Mouse (Mus musculus) midbrain, postnatal 0 days (tissue): ENCODE measurements around the gene Ankfy1. TPM values are rescaled to one million over a fixed set of nuclear protein-coding genes. Genes with fewer than 3 reads are reported as not detected.
"Not testable (repeated sequence)": the region's sequence is repeated elsewhere in the genome, so short reads cannot be mapped to it uniquely, and the experiment has no call there.

Experiments
- ATAC-seq: fragments of 200-750 bp; cut with Nextera tagmentation; 2 replicates; pipeline ENCODE4 v1.8.0; 2017; ENCODE audit warnings: moderate number of reproducible peaks, mild to moderate bottlenecking, moderate TSS enrichment, moderate library complexity; ENCODE audit not compliant: low FRiP score
- DNase-seq: peaks from one replicate; pipeline ENCODE4 v3.0.0-alpha.2; 2015; ENCODE audit warnings: low spot score
- H3K27ac ChIP-seq: fragments of 300-500 bp; sonication (generic); 2 replicates; pipeline ENCODE4 v1.5.1; 2014; ENCODE audit warnings: low read depth, mild to moderate bottlenecking, low read length, mixed read lengths
- H3K27me3 ChIP-seq: fragments of 300-500 bp; sonication (generic); 2 replicates; pipeline ENCODE4 v1.6.1; 2014; ENCODE audit warnings: low read length, control low read depth, mixed read lengths; ENCODE audit not compliant: insufficient read depth
- H3K36me3 ChIP-seq: fragments of 300-500 bp; sonication (generic); 2 replicates; pipeline ENCODE4 v1.6.1; 2014; ENCODE audit warnings: low read length, control low read depth, mixed read lengths; ENCODE audit not compliant: insufficient read depth
- H3K4me1 ChIP-seq: fragments of 300-500 bp; sonication (generic); 2 replicates; pipeline ENCODE4 v1.6.1; 2014; ENCODE audit warnings: mild to moderate bottlenecking, control low read depth, antibody characterized with exemption, low read length, mixed read lengths; ENCODE audit not compliant: insufficient read depth
- H3K4me2 ChIP-seq: fragments of 300-500 bp; sonication (generic); 2 replicates; pipeline ENCODE4 v1.6.1; 2014; ENCODE audit warnings: low read depth, mild to moderate bottlenecking, low read length, mixed read lengths; ENCODE audit not compliant: poor library complexity, severe bottlenecking
- H3K4me3 ChIP-seq: fragments of 300-500 bp; sonication (generic); 2 replicates; pipeline ENCODE4 v1.5.1; 2014; ENCODE audit warnings: low read depth, mild to moderate bottlenecking, low read length, moderate library complexity
- H3K9ac ChIP-seq: fragments of 300-500 bp; sonication (generic); replicated peaks from 2 replicates; pipeline ENCODE4 v1.6.1; 2014; ENCODE audit warnings: mild to moderate bottlenecking, low read length, moderate library complexity, mixed read lengths; ENCODE audit not compliant: poor library complexity, severe bottlenecking
- H3K9me3 ChIP-seq: fragments of 300-500 bp; sonication (generic); 2 replicates; pipeline ENCODE4 v1.6.1; 2016; ENCODE audit warnings: low read length, control low read depth
- CTCF ChIP-seq: IDR thresholded peaks from 2 replicates; pipeline ENCODE4 v1.5.1; 2016; ENCODE audit warnings: antibody characterized with exemption, mild to moderate bottlenecking
- WGBS: fragments of 180-500 bp; shearing (Covaris S2); extraction: QIAGEN DNeasy Blood & Tissue Kit; methylation state at CpG from one replicate; pipeline ENCODE4 v1.1.7; 2014; 5-methylcytosine and 5-hydroxymethylcytosine counted together
- polyA plus RNA-seq: library from polyadenylated mRNA; unstranded; fragments of >200 nt; fragmentation: Nextera tagmentation; extraction: Ambion mirVana; gene quantifications from 2 replicates; pipeline ENCODE4 v1.2.1, GENCODE M21; 2015
- total RNA-seq: library from RNA; depleted of rRNA; stranded (reverse); fragments of >200 nt; gene quantifications from 2 replicates; pipeline ENCODE4 v1.2.3, GENCODE M21; 2014

Gene Ankfy1
- total and polyA plus RNA-seq, 2 experiments from 2014 or later = 19.6 to 48.1 TPM

GRCm38 (mm10) chr11:72772611-72773010, 82.8 kb downstream of the Ankfy1 start:
- peaks cover 12% of the 10 kb centered on the region for H3K36me3 ChIP-seq
- H3K4me3 ChIP-seq, H3K27me3 ChIP-seq, H3K27ac ChIP-seq, H3K4me2 ChIP-seq, DNase-seq, H3K9me3 ChIP-seq, H3K4me1 ChIP-seq, ATAC-seq, H3K9ac ChIP-seq: not testable (repeated sequence)
- WGBS = 33% methylated on average over 1 of the region's 1 CpGs
- TF ChIP-seq CTCF = peak; percentile 23

- Histone ChIP-seq H3K4me1 (no peaks in the 10 kb centered on the region), H3K4me3 (no peak overlapping the region), H3K9ac (no peak overlapping the region), H3K36me3 (no peaks in the 10 kb centered on the region; the same call in 1 of the 2 replicates), H3K27ac (no peak overlapping the region), H3K4me2 (no peak overlapping the region), H3K27me3 (no peaks in the 10 kb centered on the region), H3K9me3 (no peaks in the 10 kb centered on the region)
- DNase-seq (no peak), ATAC-seq (no peak)
- no peak for TF ChIP-seq CTCF
These were observed 89.2 kb downstream of the Ankfy1 start for GRCm38 (mm10) chr11:72778957-72779356.

DNA sequence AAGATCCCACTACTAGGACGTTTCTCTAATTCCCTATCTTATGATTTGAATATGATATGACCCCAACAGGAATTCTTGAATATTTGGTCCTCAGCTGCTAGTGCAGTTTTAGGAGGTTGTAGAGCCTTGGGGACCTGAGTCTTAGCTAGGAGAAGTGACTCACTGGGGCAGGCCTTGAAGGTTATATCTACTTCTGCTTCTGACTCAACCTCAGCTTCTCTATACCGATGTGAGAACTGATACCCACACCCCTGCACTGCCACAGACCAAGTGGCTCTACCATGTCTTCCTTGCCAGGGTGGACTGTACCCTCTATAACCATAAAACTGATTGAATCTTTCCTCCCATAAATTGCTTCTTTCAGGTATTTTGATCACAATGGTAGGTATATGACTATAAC, 92.3 kb downstream of the Ankfy1 start:
- Histone ChIP-seq H3K9ac (no peak overlapping the region), H3K4me2 (no peak overlapping the region), H3K27ac (no peak overlapping the region), H3K9me3 (no peaks in the 10 kb centered on the region), H3K4me3 (no peak overlapping the region), H3K4me1 (no peaks in the 10 kb centered on the region), H3K36me3 (no peaks in the 10 kb centered on the region; the same call in 1 of the 2 replicates), H3K27me3 (no peaks in the 10 kb centered on the region)
- DNase-seq = no peak
- no peak for ATAC-seq
- TF ChIP-seq CTCF = no peak
- 72% methylated on average over 2 of the region's 2 CpGs for WGBS

GRCm38 (mm10) chr11:72782503-72782902, 92.7 kb downstream of the Ankfy1 start:
- H3K4me2 ChIP-seq = no peak overlapping the region
- no peaks in the 10 kb centered on the region for H3K9me3 ChIP-seq
- WGBS = 80% methylated on average over 3 of the region's 3 CpGs
- no peak overlapping the region for H3K9ac ChIP-seq
- no peak for TF ChIP-seq CTCF
- DNase-seq (no peak), ATAC-seq (no peak)
- H3K27me3 ChIP-seq = no peaks in the 10 kb centered on the region
- no peak overlapping the region for H3K27ac ChIP-seq
- no peak overlapping the region for H3K4me3 ChIP-seq
- no peaks in the 10 kb centered on the region for H3K4me1 ChIP-seq
- H3K36me3 ChIP-seq = no peaks in the 10 kb centered on the region; the same call in 1 of the 2 replicates

- no peak for DNase-seq
- H3K27me3 ChIP-seq = no peaks in the 10 kb centered on the region
- H3K9ac ChIP-seq = no peak overlapping the region
- H3K4me3 ChIP-seq = no peak overlapping the region
- H3K36me3 ChIP-seq = no peaks in the 10 kb centered on the region
- H3K9me3 ChIP-seq = no peaks in the 10 kb centered on the region
- no peak overlapping the region for H3K4me2 ChIP-seq
- no peak for TF ChIP-seq CTCF
- ATAC-seq = no peak
- H3K27ac ChIP-seq = no peak overlapping the region
- no peaks in the 10 kb centered on the region for H3K4me1 ChIP-seq
These were observed 102.2 kb downstream of the Ankfy1 start for GRCm38 (mm10) chr11:72792033-72792432.

DNA sequence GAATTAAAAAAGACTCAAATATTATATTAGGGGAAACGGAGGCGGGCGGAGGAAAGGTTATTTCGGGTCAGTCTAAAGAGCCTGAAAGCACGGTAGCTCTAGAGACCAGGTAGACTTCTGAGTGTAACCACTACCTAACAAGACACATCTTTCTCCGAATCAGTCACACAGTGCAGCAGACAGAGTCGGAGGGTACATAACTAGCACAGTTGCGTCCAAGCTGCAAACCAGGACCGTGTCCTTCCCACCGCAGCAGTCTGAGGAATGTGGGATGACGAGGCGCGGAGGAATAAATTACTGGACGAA, 105.3 kb downstream of the Ankfy1 start:
- Histone ChIP-seq H3K27me3 (no peaks in the 10 kb centered on the region), H3K4me2 (peak overlapping the region; percentile 72), H3K27ac (peak overlapping the region; percentile 94), H3K4me1 (no peaks in the 10 kb centered on the region), H3K4me3 (peak overlapping the region; percentile 99), H3K36me3 (peaks cover 3% of the 10 kb centered on the region; the same call in 1 of the 2 replicates), H3K9ac (peak overlapping the region; percentile 90), H3K9me3 (no peaks in the 10 kb centered on the region)
- no peak for TF ChIP-seq CTCF
- WGBS = 19% methylated on average over 14 of the region's 14 CpGs
- DNase-seq = no peak
- ATAC-seq = peak; percentile 55
